Mouse (Mus musculus): ENCODE results near the gene Glrx3.

Glrx3 gene

GRCm38 (mm10) chr7:137472149-137472548, 34.7 kb downstream of the Glrx3 start:
- no peak for DNase-seq (ENCODE audit: low spot score in 2 of 2)

GRCm38 (mm10) chr7:137477950-137478620, 40.7 kb downstream of the Glrx3 start:
- peak; percentile 83 to 88 for DNase-seq (ENCODE audit: low spot score in 2 of 2)

GRCm38 (mm10) chr7:137478621-137478982, 41.2 kb downstream of the Glrx3 start:
- DNase-seq (ENCODE audit: low spot score in 2 of 2): no peak

GRCm38 (mm10) chr7:137480839-137481238, 43.4 kb downstream of the Glrx3 start:
- DNase-seq (ENCODE audit: low spot score in 2 of 2): no peak

- DNase-seq (ENCODE audit: low spot score in 2 of 2): no peak
These were observed 46.6 kb downstream of the Glrx3 start for GRCm38 (mm10) chr7:137483987-137484386.

- no peak for DNase-seq (ENCODE audit: low spot score in 2 of 2)
These were observed 51.0 kb downstream of the Glrx3 start for GRCm38 (mm10) chr7:137488391-137488790.

GRCm38 (mm10) chr7:137490711-137491110, 53.3 kb downstream of the Glrx3 start:
- no peak for DNase-seq (ENCODE audit: low spot score in 2 of 2)

DNA sequence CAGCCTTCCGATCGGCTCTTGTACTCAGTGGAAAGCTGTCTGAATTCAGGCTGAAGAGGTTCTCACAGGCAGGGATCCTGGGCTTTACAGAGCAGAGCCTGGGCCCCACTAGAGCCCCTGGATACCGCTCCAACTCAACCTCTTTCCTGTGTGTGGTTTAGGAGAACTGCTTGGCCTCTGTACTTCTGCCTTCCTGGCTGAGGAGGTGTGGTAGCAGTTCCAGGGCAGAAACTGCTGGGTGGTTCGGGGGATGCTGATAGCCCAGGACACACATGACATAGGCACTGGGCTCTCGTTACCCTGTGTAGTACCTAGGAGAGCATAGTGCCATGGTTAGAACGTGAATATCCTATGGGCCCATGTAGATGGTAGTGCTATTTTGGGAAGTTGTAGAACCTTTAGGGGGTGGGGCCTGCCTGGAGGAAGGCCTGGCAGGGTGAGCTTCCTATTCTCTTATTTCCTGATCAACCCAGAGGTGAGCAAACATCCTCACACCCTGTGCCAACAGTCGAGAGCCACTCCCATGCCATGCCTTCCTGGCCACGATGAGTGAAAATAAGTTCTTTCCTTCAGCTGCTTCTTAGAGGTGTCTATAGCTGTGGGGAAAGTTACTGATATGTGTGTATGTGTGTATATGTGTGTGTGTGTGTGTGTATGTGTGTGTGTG, 55.0 kb downstream of the Glrx3 start:
- no peak for DNase-seq (ENCODE audit: low spot score in 2 of 2)

DNA sequence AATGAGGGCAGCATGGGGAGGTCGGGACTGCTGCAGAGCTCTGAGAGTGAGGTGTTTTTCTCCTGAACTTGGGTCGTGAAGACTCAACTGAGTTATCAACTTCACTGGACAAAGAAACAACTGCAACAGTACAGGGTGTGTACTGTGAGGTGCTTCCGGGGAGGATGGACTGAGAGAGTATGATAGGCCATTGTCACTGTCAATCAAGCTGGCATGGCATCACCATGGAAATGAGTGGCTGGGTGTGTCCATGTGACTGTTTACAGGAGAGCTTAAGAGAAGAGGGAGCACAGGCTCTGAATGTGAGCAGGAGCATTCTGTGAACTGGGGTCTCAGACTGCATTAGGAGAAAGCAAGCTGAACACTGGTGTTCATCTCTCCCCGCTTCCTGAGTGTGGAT, 61.3 kb downstream of the Glrx3 start:
- DNase-seq (ENCODE audit: low spot score in 2 of 2): no peak

- DNase-seq (ENCODE audit: low spot score in 2 of 2): no peak
These were observed 80.2 kb downstream of the Glrx3 start for GRCm38 (mm10) chr7:137517588-137517987.

- DNase-seq (ENCODE audit: low spot score in 2 of 2): no peak
These were observed 80.7 kb downstream of the Glrx3 start for GRCm38 (mm10) chr7:137518028-137518576.
